Mouse (Mus musculus) limb, embryonic 11.5 days (tissue): ENCODE data around the gene Scaper. TPM values are rescaled to one million over a fixed set of nuclear protein-coding genes. Genes with fewer than 3 reads are reported as not detected.

Experiments used
- ATAC-seq: fragments of 200-750 bp; cut with Nextera tagmentation; 2 replicates; pipeline ENCODE4 v1.8.0; 2017; ENCODE audit warnings: low read depth; ENCODE audit not compliant: insufficient number of reproducible peaks, low FRiP score, low TSS enrichment
- DNase-seq: peaks from one replicate; pipeline ENCODE4 v3.0.0-alpha.2; 2015; ENCODE audit warnings: low spot score
- H3K27ac ChIP-seq: fragments of 300-500 bp; sonication (generic); replicated peaks from 2 replicates; pipeline ENCODE4 v1.5.1; 2014; ENCODE audit warnings: low read depth, mild to moderate bottlenecking, low read length
- H3K27me3 ChIP-seq: fragments of 300-500 bp; sonication (generic); 2 replicates; pipeline ENCODE4 v1.6.1; 2014; ENCODE audit warnings: mild to moderate bottlenecking, low read length, mixed read lengths; ENCODE audit not compliant: control insufficient read depth, insufficient read depth
- H3K36me3 ChIP-seq: fragments of 300-500 bp; sonication (generic); 2 replicates; pipeline ENCODE4 v1.6.1; 2014; ENCODE audit warnings: mild to moderate bottlenecking, low read length, moderate library complexity, mixed read lengths; ENCODE audit not compliant: control insufficient read depth, insufficient read depth
- H3K4me1 ChIP-seq: fragments of 300-500 bp; sonication (generic); 2 replicates; pipeline ENCODE4 v1.6.1; 2014; ENCODE audit warnings: low read length, mixed read lengths; ENCODE audit not compliant: control insufficient read depth, insufficient read depth
- H3K4me2 ChIP-seq: fragments of 300-500 bp; sonication (generic); 2 replicates; pipeline ENCODE4 v1.6.1; 2014; ENCODE audit warnings: low read depth, mild to moderate bottlenecking, moderate library complexity; ENCODE audit not compliant: severe bottlenecking
- H3K4me3 ChIP-seq: fragments of 300-500 bp; sonication (generic); 2 replicates; pipeline ENCODE4 v1.5.1; 2014; ENCODE audit warnings: low read depth, low read length
- H3K9ac ChIP-seq: fragments of 300-500 bp; sonication (generic); 2 replicates; pipeline ENCODE4 v1.6.1; 2014; ENCODE audit warnings: mild to moderate bottlenecking, low read length
- H3K9me3 ChIP-seq: fragments of 300-500 bp; sonication (generic); 2 replicates; pipeline ENCODE4 v1.6.1; 2016; ENCODE audit warnings: low read length; ENCODE audit not compliant: control insufficient read depth
- WGBS: fragments of 180-500 bp; shearing (Covaris S2); extraction: QIAGEN DNeasy Blood & Tissue Kit; methylation state at CpG from one replicate; pipeline ENCODE4 v1.1.7; 2014; 5-methylcytosine and 5-hydroxymethylcytosine counted together
- polyA plus RNA-seq: library from polyadenylated mRNA; unstranded; fragments of >200 nt; fragmentation: Nextera tagmentation; extraction: Ambion mirVana; gene quantifications from 2 replicates; pipeline ENCODE4 v1.2.1, GENCODE M21; 2014

The Scaper gene
- polyA plus RNA-seq, 1 experiment from 2014 or later, result 8.4 TPM

DNA sequence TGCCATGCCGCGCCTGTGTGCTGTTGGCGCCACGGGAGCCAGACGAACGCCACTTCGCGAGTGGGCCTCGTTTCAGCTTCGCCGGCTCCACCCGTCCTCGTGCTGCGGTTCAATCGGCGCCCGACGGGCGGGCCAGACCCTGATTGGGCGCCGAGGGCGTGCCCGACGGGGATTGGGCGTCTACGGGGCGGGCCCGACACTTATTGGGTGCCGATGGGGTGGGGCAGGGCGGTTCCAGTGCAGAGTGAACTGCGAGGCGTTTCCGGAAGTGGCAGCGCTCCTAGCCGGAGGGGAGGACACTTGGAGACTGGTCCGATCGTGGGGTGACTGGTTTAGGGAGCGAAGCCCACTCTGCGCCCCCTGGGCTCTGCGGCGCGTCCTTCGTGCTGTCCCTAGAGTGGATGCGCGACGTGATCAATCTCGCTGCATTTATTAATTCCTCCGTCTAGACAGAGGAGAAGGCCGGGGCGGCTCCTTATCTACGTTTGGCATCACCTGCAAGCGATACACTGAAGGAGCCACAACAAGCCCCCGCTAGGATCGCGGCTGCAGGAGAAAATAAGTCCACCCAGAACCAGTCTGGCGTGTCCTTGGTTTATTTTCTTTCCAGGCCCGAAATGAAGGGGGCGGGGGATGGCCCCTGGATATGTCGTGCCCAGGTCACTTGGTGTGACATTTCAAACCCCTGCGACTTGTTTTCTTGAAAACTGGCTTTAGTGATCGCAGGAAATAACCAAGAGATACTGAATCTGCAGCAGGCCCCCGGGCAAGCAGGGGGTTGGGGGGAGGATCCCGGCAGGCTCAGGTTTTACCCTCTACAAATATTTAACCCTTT, 391.5 kb downstream of the Scaper start:
- no peak for ATAC-seq
- peak; percentile 73 for DNase-seq
- Histone ChIP-seq H3K4me1 (peaks cover 33% of the 10 kb centered on the region), H3K9ac (no peak overlapping the region), H3K9me3 (no peaks in the 10 kb centered on the region), H3K27ac (no peak overlapping the region), H3K36me3 (no peaks in the 10 kb centered on the region), H3K4me3 (peak overlapping the region; percentile 23), H3K27me3 (peaks cover 73% of the 10 kb centered on the region), H3K4me2 (peak overlapping the region; percentile 34)
- 2% methylated on average over 63 of the region's 63 CpGs for WGBS

DNA sequence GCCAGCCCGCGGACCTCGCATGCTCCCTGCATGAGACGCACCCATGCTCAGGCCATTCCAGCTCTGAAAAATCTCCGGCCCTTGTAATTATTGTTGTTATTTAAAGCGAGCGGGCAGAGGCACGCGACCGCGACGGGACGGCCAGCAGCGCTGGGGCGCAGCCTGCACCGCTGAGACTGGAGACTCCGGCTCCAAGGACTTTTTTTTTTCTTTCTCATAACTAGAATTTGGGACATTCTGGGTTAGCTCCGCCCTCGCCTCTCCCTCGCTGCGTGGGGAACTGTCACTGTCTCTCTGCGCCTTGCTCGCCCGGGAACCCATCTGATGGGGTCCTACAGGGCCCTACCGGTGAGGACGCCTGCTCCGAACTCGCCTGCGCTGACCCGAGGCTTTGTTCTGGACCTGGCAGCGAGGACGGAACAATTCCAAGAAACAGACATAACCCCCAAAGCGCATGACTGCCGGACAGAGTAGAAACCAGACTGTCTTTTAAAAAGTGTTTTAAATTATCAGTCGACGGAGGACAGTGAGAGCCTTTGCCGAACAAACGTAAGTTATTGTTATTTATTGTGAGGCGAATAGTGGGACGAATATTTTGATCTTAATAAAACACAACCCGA, 392.3 kb downstream of the Scaper start:
- Histone ChIP-seq H3K4me3 (no peak overlapping the region), H3K9me3 (no peaks in the 10 kb centered on the region), H3K27ac (no peak overlapping the region), H3K4me2 (peak overlapping the region; percentile 34; the same call in 1 of the 2 replicates), H3K36me3 (no peaks in the 10 kb centered on the region), H3K27me3 (peaks cover 73% of the 10 kb centered on the region), H3K4me1 (peaks cover 33% of the 10 kb centered on the region), H3K9ac (0 out of 2 replicates have a peak overlapping the region, but pooled peaks have one; percentile 27)
- DNase-seq, result peak; percentile 59
- 5% methylated on average over 41 of the region's 41 CpGs for WGBS
- ATAC-seq, result no peak

DNA sequence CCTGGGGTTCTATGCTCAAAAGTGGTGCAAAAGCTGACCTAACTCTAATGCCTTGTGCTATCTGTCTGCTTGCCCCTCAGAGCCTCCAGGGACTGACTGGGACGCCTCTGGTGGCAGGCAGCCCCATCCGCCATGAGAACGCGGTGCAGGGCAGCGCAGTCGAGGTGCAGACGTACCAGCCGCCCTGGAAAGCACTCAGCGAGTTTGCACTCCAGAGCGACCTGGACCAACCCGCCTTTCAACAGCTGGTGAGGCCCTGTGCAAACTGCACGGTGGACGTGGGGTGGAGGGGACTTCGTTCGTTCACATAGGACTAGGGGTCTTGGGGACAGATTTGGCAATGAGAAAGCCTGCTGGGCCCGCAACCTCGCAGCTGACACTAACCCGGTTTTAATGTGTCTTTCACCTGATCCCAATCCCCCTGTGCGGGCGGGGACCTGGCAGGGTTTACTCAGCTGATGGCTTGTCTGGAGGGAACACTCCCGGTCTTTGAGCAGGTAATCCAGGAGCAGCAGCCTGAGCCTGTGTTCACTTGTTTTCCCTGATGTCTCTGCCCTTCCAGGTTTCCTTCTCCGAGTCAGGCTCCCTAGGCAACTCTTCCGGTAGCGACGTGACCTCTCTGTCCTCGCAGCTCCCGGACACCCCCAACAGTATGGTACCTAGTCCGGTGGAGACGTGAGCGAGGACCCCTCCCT, 392.9 kb downstream of the Scaper start:
- Histone ChIP-seq H3K4me2 (no peak overlapping the region; the same call in 1 of the 2 replicates), H3K27ac (no peak overlapping the region), H3K4me1 (peaks cover 33% of the 10 kb centered on the region), H3K9me3 (no peaks in the 10 kb centered on the region), H3K4me3 (no peak overlapping the region), H3K36me3 (no peaks in the 10 kb centered on the region), H3K27me3 (peaks cover 73% of the 10 kb centered on the region), H3K9ac (no peak overlapping the region)
- ATAC-seq (no peak), DNase-seq (peak; percentile 79)
- WGBS, result 2% methylated on average over 30 of the region's 30 CpGs

DNA sequence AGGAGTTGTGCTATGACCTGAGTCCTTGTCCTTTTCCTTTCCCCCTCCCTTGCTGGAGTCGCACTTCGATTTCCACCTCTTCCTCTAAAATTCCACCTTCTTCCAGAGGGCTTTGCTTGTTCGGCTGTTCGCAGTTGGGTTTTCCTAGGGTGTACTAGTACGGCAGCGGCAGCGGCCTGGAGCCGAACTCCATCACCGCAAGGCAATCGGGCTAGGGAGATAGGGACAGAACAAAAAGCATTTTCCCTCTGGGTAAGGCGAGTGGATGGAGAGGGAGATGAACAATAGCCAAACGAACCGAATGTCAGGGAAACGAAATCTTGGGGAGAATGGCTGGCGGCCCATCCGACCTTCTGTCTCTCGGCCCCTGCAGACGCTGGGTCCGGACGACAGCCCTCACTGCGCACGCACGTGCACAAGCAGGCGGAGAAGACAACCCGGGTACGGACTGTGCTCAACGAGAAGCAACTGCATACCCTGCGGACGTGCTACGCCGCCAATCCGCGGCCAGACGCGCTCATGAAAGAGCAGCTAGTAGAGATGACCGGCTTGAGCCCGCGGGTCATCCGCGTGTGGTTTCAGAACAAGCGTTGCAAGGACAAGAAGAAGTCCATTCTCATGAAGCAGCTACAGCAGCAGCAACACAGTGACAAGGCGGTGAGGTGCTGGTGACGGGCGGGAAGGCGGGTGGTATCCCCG, 394.1 kb downstream of the Scaper start:
- Histone ChIP-seq H3K4me3 (peak overlapping the region; percentile 14), H3K36me3 (no peaks in the 10 kb centered on the region), H3K9ac (peak overlapping the region; percentile 1; the same call in 1 of the 2 replicates), H3K9me3 (no peaks in the 10 kb centered on the region), H3K4me2 (peak overlapping the region; percentile 36), H3K27me3 (peaks cover 69% of the 10 kb centered on the region), H3K27ac (no peak overlapping the region), H3K4me1 (peaks cover 28% of the 10 kb centered on the region)
- ATAC-seq (no peak), DNase-seq (peak; percentile 81)
- 1% methylated on average over 46 of the region's 46 CpGs for WGBS

DNA sequence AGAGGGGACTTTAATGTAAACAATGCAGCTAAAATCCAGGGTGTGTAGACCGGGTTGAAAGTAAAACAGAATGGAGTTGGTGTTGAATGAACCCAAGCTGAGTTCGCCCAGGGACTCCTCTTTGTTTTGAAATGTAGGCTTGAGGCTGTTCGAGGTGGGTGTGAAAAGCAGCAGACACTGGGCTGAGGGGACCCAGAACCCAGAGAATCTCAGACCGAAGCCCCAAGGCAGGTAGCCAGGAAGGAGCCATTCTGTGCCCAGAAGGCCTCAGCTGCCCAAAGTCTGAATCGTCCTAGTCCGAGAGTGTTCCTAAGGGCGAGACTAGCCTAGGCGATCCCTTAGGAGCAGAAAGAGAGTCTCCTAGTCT, 394.6 kb downstream of the Scaper start:
- 7% methylated on average over 8 of the region's 8 CpGs for WGBS
- Histone ChIP-seq H3K4me1 (peaks cover 30% of the 10 kb centered on the region), H3K4me3 (no peak overlapping the region), H3K9ac (no peak overlapping the region), H3K36me3 (no peaks in the 10 kb centered on the region), H3K27ac (no peak overlapping the region), H3K9me3 (no peaks in the 10 kb centered on the region), H3K4me2 (no peak overlapping the region), H3K27me3 (peaks cover 67% of the 10 kb centered on the region)
- no peak for DNase-seq
- no peak for ATAC-seq

DNA sequence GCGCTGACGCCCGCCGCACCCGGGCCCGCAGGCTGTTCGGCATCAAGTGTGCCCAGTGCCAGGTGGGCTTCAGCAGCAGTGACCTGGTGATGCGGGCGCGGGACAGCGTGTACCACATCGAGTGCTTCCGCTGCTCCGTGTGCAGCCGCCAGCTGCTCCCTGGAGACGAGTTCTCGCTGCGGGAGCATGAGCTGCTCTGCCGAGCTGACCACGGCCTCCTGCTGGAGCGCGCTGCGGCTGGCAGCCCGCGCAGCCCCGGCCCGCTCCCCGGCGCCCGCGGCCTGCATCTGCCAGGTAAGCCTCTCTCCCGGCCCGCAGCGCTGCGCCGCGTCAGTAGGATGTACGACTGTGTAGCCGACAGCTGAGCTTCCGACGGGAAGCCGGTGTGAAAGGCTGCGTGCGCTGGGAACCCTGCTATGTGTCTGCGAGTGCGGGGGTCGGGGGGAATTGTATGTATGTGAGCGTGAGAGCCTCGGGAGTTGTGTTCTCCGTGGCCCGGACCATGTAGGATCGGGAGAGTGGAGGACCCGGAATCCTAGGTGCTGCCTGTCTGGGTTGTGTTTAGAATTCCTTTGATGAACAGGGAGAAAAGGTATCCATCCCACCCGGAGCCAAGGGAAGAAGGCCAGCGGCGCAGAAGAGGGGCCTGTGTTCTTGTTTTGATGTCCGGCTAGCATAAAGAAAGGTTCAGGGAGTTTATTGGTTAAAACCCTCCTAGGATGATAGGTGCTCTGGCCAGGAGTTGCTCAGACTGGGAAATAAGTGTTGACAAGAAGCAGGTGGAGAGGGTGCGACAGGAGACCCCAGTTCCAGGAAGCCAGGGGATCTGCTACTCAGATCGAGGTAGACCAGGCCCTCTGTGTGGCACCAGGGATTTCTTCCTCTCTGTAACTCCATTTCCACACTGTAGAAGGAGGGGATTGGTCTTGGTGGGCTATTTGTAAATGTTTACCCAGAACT, 395.3 kb downstream of the Scaper start:
- Histone ChIP-seq H3K4me3 (peak overlapping the region; percentile 25), H3K4me1 (peaks cover 31% of the 10 kb centered on the region), H3K4me2 (peak overlapping the region; percentile 36), H3K36me3 (no peaks in the 10 kb centered on the region), H3K27ac (no peak overlapping the region), H3K27me3 (peaks cover 61% of the 10 kb centered on the region), H3K9me3 (no peaks in the 10 kb centered on the region), H3K9ac (no peak overlapping the region)
- DNase-seq (peak; percentile 70), ATAC-seq (no peak; the same call in 1 of the 2 replicates)
- 2% methylated on average over 59 of the region's 59 CpGs for WGBS

DNA sequence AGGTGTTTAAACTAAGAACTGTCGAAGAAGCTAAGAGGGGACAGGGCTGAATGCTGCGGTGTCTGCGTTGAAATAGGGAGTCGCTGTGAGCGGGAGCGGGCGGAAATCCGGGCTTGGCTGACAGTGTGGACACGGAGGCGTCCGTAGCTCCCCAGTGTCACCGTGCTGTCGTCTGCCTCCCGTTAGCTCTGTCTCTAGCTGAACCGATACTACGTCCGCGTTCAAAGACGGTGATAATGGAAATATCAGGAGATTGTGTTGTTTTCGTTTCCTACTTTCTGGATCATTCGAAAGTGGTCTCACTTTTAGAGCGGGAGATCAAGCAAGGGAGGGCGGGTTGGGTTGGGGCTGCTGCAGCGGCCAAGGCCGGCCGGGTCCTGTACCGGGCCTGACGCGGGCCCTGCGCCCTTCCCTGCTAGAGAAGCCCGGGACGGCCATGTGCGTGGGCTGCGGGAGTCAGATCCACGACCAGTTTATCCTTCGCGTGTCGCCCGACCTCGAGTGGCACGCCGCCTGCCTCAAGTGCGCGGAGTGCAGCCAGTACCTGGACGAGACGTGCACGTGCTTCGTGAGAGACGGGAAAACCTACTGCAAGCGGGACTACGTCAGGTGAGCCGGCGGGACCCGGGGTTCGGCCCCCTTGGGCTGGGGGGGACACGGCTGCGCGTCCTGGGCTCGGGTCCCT, 396.1 kb downstream of the Scaper start:
- under 1% methylated on average over 56 of the region's 59 CpGs for WGBS
- no peaks in the 10 kb centered on the region for H3K36me3 ChIP-seq
- ATAC-seq, result no peak

More for the DNA sequence above, 396.1 kb downstream of the Scaper start:
- Histone ChIP-seq H3K4me2 (peak overlapping the region; percentile 36), H3K4me1 (peaks cover 30% of the 10 kb centered on the region), H3K27me3 (peaks cover 56% of the 10 kb centered on the region), H3K9ac (no peak overlapping the region), H3K4me3 (peak overlapping the region; percentile 25), H3K9me3 (no peaks in the 10 kb centered on the region), H3K27ac (no peak overlapping the region)
- peak; percentile 65 for DNase-seq
